Comparison of ENCODE assay signal across 8 mouse cellular contexts in genomic region chr9:108052885-108053664, GRCm38 (mm10). TPM values are rescaled to one million over a fixed set of nuclear protein-coding genes. Genes with fewer than 3 reads are reported as not detected.
DNase-seq lines count a peak whose midpoint lies in the region; ATAC-seq lines count a peak whose summit lies in the region.

Gene Amigo3 (plus strand): TSS chr9:108053159.

- peak; percentile 79 for DNase-seq in WW6 (ENCODE audit: low read depth, low spot score)
- peak; percentile 96 to 98 for DNase-seq in cerebellum, postnatal 4 days (ENCODE audit: low spot score in 2 of 2)
- DNase-seq in gastrocnemius, adult 18-20 months (ENCODE audit: low spot score) = peak; percentile 98
- DNase-seq in left cerebral cortex, adult 18-20 months (ENCODE audit: low spot score in 2 of 2) = peak; percentile 96 to 97
- peak; percentile 96 for DNase-seq in right cerebral cortex, adult 18-20 months
- DNase-seq in urinary bladder, postnatal 10 days (ENCODE audit: low spot score) = peak; percentile 88

- H3K4me2 ChIP-seq in hindbrain, embryonic 16.5 days (ENCODE audit: low read length) = peak within 1 kb of the TSS; percentile 40; the same call in 1 of the 2 replicates

- peak within 1 kb of the TSS; percentile 49; the same call in 1 of the 2 replicates for H3K27ac ChIP-seq in hindbrain, embryonic 16.5 days (ENCODE audit: low read depth, low read length)
- 0 out of 2 replicates have a peak within 1 kb of the TSS, but pooled peaks have one; percentile 12 for H3K27ac ChIP-seq in macrophage

- peak; percentile 41 for ATAC-seq in hindbrain, embryonic 16.5 days

- no peak within 1 kb of the TSS for H3K4me3 ChIP-seq in hindbrain, embryonic 16.5 days (ENCODE audit: low read length)
- H3K4me3 ChIP-seq in macrophage (ENCODE audit: inconsistent target) = no peak within 1 kb of the TSS

- no peaks in the 10 kb centered on the region for H3K9me3 ChIP-seq in hindbrain, embryonic 16.5 days (ENCODE audit: control insufficient read depth, low read length)

- H3K27me3 ChIP-seq in hindbrain, embryonic 16.5 days (replicated peaks; ENCODE audit: control insufficient read depth, insufficient read depth, low read length) = no peaks in the 10 kb centered on the region

- peaks cover 19% of the 10 kb centered on the region for H3K4me1 ChIP-seq in hindbrain, embryonic 16.5 days (ENCODE audit: control insufficient read depth, insufficient read depth, low read depth, low read length)

- WGBS in hindbrain, embryonic 16.5 days = 60% methylated on average over 20 of the region's 20 CpGs
- WGBS in macrophage (ENCODE audit: missing documents) = 55% methylated on average over 20 of the region's 20 CpGs

- peaks cover 20% of the 10 kb centered on the region for H3K79me2 ChIP-seq in macrophage (ENCODE audit: inconsistent target)

- H3K9ac ChIP-seq in hindbrain, embryonic 16.5 days (ENCODE audit: low read depth, low read length) = peak within 1 kb of the TSS; percentile 33; the same call in 1 of the 2 replicates

- H3K36me3 ChIP-seq in hindbrain, embryonic 16.5 days (ENCODE audit: control insufficient read depth, insufficient read depth, low read length) = peaks cover 15% of the 10 kb centered on the region
- H3K36me3 ChIP-seq in macrophage (ENCODE audit: inconsistent target) = peaks cover 36% of the 10 kb centered on the region

RNA-seq across cellular contexts. Expression of gene Amigo3, which starts in this region (rescaled TPM):
- 1 to 10 TPM; 1.8 to 2.0 TPM for total RNA-seq in gastrocnemius, adult 18-20 months (2021)
- polyA plus RNA-seq in hindbrain, embryonic 16.5 days (2015; fragmentation: Nextera tagmentation; extraction: Ambion mirVana) = 2.1 and 2.4 TPM in 2 replicates
- total RNA-seq in left cerebral cortex, adult 18-20 months (2021) = 1 to 10 TPM; 1.2 to 1.7 TPM
- total RNA-seq in macrophage (2018; cell fraction: chromatin; rRNA removed) = 1 to 10 TPM; 1.0 to 7.7 (median 3.6) TPM
- 1 to 10 TPM in 11 of 26 experiments, under 1 TPM in 15; 0.19 to 2.2 (median 0.80) TPM for total RNA-seq in macrophage (2018; cell fraction: cytosol; rRNA removed)
- 1 to 10 TPM in 22 of 26 experiments, under 1 TPM in 4; 0.44 to 5.4 (median 2.8) TPM for total RNA-seq in macrophage (2018; cell fraction: nucleus; rRNA removed)
- polyA plus RNA-seq in macrophage (2018) = 0.29 to 1.1 TPM (median 0.97 TPM) in 3 replicates
